Mouse (Mus musculus) erythroblast, embryonic 14.5 days (primary cell): Measurements from ENCODE around the gene Klhl26.

Experiments used
- GATA1 ChIP-seq: IDR thresholded peaks from 2 replicates; pipeline ENCODE4 v1.6.1; 2012; ENCODE audit warnings: low read length, inconsistent platforms, mixed read lengths
- TAL1 ChIP-seq: IDR thresholded peaks from 3 replicates; pipeline ENCODE4 v1.6.1; 2012; ENCODE audit warnings: low read length, inconsistent platforms, mixed read lengths

DNA sequence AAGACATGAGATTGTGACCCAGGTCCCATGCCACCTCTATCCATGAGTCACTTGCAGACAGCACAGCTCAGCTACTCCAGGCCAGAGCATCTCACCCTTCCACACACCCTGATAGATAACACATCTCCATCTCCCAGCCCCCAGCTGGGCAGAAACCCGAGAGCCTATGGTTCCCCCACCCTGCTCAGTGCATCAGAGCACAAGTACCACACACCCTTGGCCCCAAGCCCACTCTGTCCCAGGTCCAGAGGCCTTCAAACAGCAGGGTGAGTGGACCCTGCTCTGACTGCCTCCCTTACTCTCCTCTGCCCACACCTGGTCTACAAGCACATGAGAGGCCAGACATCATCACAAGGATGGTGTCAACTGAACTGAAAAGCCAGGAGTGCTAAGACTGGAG, 8.9 kb downstream of the Klhl26 start:
- TF ChIP-seq TAL1 (no peak), GATA1 (no peak)
